Mouse (Mus musculus) intestine, postnatal 0 days (tissue): Measurements from ENCODE around the gene Slc35e2. TPM values are rescaled to one million over a fixed set of nuclear protein-coding genes. Genes with fewer than 3 reads are reported as not detected.
"Not testable (repeated sequence)": the region's sequence is repeated elsewhere in the genome, so short reads cannot be mapped to it uniquely, and the experiment has no call there.

ENCODE experiments used
- ATAC-seq: fragments of 200-750 bp; cut with Nextera tagmentation; 2 replicates; pipeline ENCODE4 v1.8.0; 2017; ENCODE audit warnings: mild to moderate bottlenecking, moderate TSS enrichment, moderate library complexity
- H3K27ac ChIP-seq: fragments of 300-500 bp; sonication (generic); 2 replicates; pipeline ENCODE4 v1.5.1; 2014; ENCODE audit warnings: mild to moderate bottlenecking, low read depth, low read length, moderate library complexity
- H3K27me3 ChIP-seq: fragments of 300-500 bp; sonication (generic); replicated peaks from 2 replicates; pipeline ENCODE4 v1.6.1; 2014; ENCODE audit warnings: low read length, mixed read lengths; ENCODE audit not compliant: control insufficient read depth, insufficient read depth
- H3K36me3 ChIP-seq: fragments of 300-500 bp; sonication (generic); 2 replicates; pipeline ENCODE4 v1.6.1; 2014; ENCODE audit warnings: mild to moderate bottlenecking, moderate library complexity; ENCODE audit not compliant: control insufficient read depth, insufficient read depth
- H3K4me1 ChIP-seq: fragments of 300-500 bp; sonication (generic); replicated peaks from 2 replicates; pipeline ENCODE4 v1.6.1; 2014; ENCODE audit warnings: antibody characterized with exemption, low read length, mixed read lengths; ENCODE audit not compliant: control insufficient read depth, insufficient read depth
- H3K4me2 ChIP-seq: fragments of 300-500 bp; sonication (generic); replicated peaks from 2 replicates; pipeline ENCODE4 v1.6.1; 2014; ENCODE audit warnings: low read depth, mild to moderate bottlenecking, moderate library complexity
- H3K4me3 ChIP-seq: fragments of 300-500 bp; sonication (generic); 2 replicates; pipeline ENCODE4 v1.5.1; 2014; ENCODE audit warnings: low read depth, low read length
- H3K9ac ChIP-seq: fragments of 300-500 bp; sonication (generic); 2 replicates; pipeline ENCODE4 v1.6.1; 2014; ENCODE audit warnings: mild to moderate bottlenecking, low read depth, low read length
- H3K9me3 ChIP-seq: fragments of 300-500 bp; sonication (generic); 2 replicates; pipeline ENCODE4 v1.6.1; 2016; ENCODE audit warnings: mixed run types; ENCODE audit not compliant: control insufficient read depth
- CTCF ChIP-seq: sonication (generic); IDR thresholded peaks from 2 replicates; pipeline ENCODE4 v1.5.1; 2016; ENCODE audit warnings: low read depth, mild to moderate bottlenecking, control low read depth, antibody characterized with exemption, moderate library complexity
- WGBS: fragments of 180-500 bp; shearing (Covaris S2); extraction: QIAGEN DNeasy Blood & Tissue Kit; methylation state at CpG from one replicate; pipeline ENCODE4 v1.1.7; 2014; 5-methylcytosine and 5-hydroxymethylcytosine counted together
- polyA plus RNA-seq: library from polyadenylated mRNA; unstranded; fragments of >200 nt; fragmentation: Nextera tagmentation; extraction: Ambion mirVana; gene quantifications from 2 replicates; pipeline ENCODE4 v1.2.1, GENCODE M21; 2015

Gene Slc35e2
- polyA plus RNA-seq, 1 experiment from 2014 or later = 5.1 TPM

GRCm38 (mm10) chr4:155568170-155568569, 33.0 kb upstream of the Slc35e2 start:
- H3K4me2 ChIP-seq = no peak overlapping the region
- no peak overlapping the region for H3K9ac ChIP-seq
- TF ChIP-seq CTCF = peak; percentile 84
- no peak for ATAC-seq
- 27% methylated on average over 2 of the region's 2 CpGs for WGBS
- H3K27ac ChIP-seq = no peak overlapping the region
- H3K4me3 ChIP-seq = no peak overlapping the region
- no peaks in the 10 kb centered on the region for H3K4me1 ChIP-seq
- H3K36me3 ChIP-seq = no peaks in the 10 kb centered on the region
- H3K9me3 ChIP-seq = no peaks in the 10 kb centered on the region
- no peaks in the 10 kb centered on the region for H3K27me3 ChIP-seq

GRCm38 (mm10) chr4:155568632-155569370, 32.4 kb upstream of the Slc35e2 start:
- Histone ChIP-seq H3K27ac (no peak overlapping the region), H3K4me1 (no peaks in the 10 kb centered on the region), H3K27me3 (no peaks in the 10 kb centered on the region), H3K4me3 (no peak overlapping the region), H3K36me3 (no peaks in the 10 kb centered on the region), H3K9me3 (no peaks in the 10 kb centered on the region), H3K4me2 (no peak overlapping the region), H3K9ac (no peak overlapping the region)
- ATAC-seq = peak; percentile 3; the same call in 1 of the 2 replicates
- 64% methylated on average over 7 of the region's 7 CpGs for WGBS
- TF ChIP-seq CTCF = no peak

GRCm38 (mm10) chr4:155569818-155570217, 31.4 kb upstream of the Slc35e2 start:
- ATAC-seq = no peak
- Histone ChIP-seq H3K9ac (no peak overlapping the region), H3K27ac (no peak overlapping the region), H3K4me1 (0 out of 2 replicates have a peak, but pooled peaks cover 3% of the 10 kb centered on the region), H3K4me2 (no peak overlapping the region), H3K9me3 (no peaks in the 10 kb centered on the region), H3K36me3 (no peaks in the 10 kb centered on the region), H3K4me3 (no peak overlapping the region), H3K27me3 (no peaks in the 10 kb centered on the region)
- WGBS = 88% methylated on average over 6 of the region's 6 CpGs
- no peak for TF ChIP-seq CTCF

GRCm38 (mm10) chr4:155570315-155570714, 30.9 kb upstream of the Slc35e2 start:
- H3K4me1 ChIP-seq, ATAC-seq, H3K9ac ChIP-seq, H3K9me3 ChIP-seq, H3K27ac ChIP-seq, H3K4me2 ChIP-seq, H3K36me3 ChIP-seq, H3K27me3 ChIP-seq, H3K4me3 ChIP-seq: not testable (repeated sequence)
- 48% methylated on average over 11 of the region's 11 CpGs for WGBS

GRCm38 (mm10) chr4:155571442-155571841, 29.8 kb upstream of the Slc35e2 start:
- ATAC-seq = no peak
- no peak for TF ChIP-seq CTCF
- Histone ChIP-seq H3K4me1 (0 out of 2 replicates have a peak, but pooled peaks cover 3% of the 10 kb centered on the region), H3K4me3 (no peak overlapping the region), H3K9ac (no peak overlapping the region), H3K27ac (peak overlapping the region; percentile 37), H3K36me3 (no peaks in the 10 kb centered on the region), H3K9me3 (no peaks in the 10 kb centered on the region), H3K27me3 (no peaks in the 10 kb centered on the region), H3K4me2 (no peak overlapping the region)
- whole genome bisulfite sequencing = 43% methylated on average over 2 of the region's 2 CpGs

- 0 out of 2 replicates have a peak, but pooled peaks cover 3% of the 10 kb centered on the region for H3K4me1 ChIP-seq
Measured at GRCm38 (mm10) chr4:155573155-155573554, 28.1 kb upstream of the Slc35e2 start.

More at GRCm38 (mm10) chr4:155573155-155573554, 28.1 kb upstream of the Slc35e2 start:
- no peak overlapping the region for H3K27ac ChIP-seq
- H3K4me2 ChIP-seq = no peak overlapping the region
- H3K9me3 ChIP-seq = no peaks in the 10 kb centered on the region
- no peak for ATAC-seq
- TF ChIP-seq CTCF = no peak
- no peaks in the 10 kb centered on the region for H3K27me3 ChIP-seq
- H3K36me3 ChIP-seq = peaks cover 11% of the 10 kb centered on the region
- WGBS = 94% methylated on average over 2 of the region's 2 CpGs
- no peak overlapping the region for H3K9ac ChIP-seq
- no peak overlapping the region for H3K4me3 ChIP-seq
